Mouse (Mus musculus) midbrain, postnatal 0 days (tissue): ENCODE measurements around the gene Nxn. TPM values are rescaled to one million over a fixed set of nuclear protein-coding genes. Genes with fewer than 3 reads are reported as not detected.

ENCODE experiments used
- ATAC-seq: fragments of 200-750 bp; cut with Nextera tagmentation; 2 replicates; pipeline ENCODE4 v1.8.0; 2017; ENCODE audit warnings: moderate number of reproducible peaks, mild to moderate bottlenecking, moderate TSS enrichment, moderate library complexity; ENCODE audit not compliant: low FRiP score
- DNase-seq: peaks from one replicate; pipeline ENCODE4 v3.0.0-alpha.2; 2015; ENCODE audit warnings: low spot score
- H3K27ac ChIP-seq: fragments of 300-500 bp; sonication (generic); 2 replicates; pipeline ENCODE4 v1.5.1; 2014; ENCODE audit warnings: low read depth, mild to moderate bottlenecking, low read length, mixed read lengths
- H3K27me3 ChIP-seq: fragments of 300-500 bp; sonication (generic); 2 replicates; pipeline ENCODE4 v1.6.1; 2014; ENCODE audit warnings: low read length, control low read depth, mixed read lengths; ENCODE audit not compliant: insufficient read depth
- H3K36me3 ChIP-seq: fragments of 300-500 bp; sonication (generic); 2 replicates; pipeline ENCODE4 v1.6.1; 2014; ENCODE audit warnings: low read length, control low read depth, mixed read lengths; ENCODE audit not compliant: insufficient read depth
- H3K4me1 ChIP-seq: fragments of 300-500 bp; sonication (generic); 2 replicates; pipeline ENCODE4 v1.6.1; 2014; ENCODE audit warnings: mild to moderate bottlenecking, control low read depth, antibody characterized with exemption, low read length, mixed read lengths; ENCODE audit not compliant: insufficient read depth
- H3K4me2 ChIP-seq: fragments of 300-500 bp; sonication (generic); 2 replicates; pipeline ENCODE4 v1.6.1; 2014; ENCODE audit warnings: low read depth, mild to moderate bottlenecking, low read length, mixed read lengths; ENCODE audit not compliant: poor library complexity, severe bottlenecking
- H3K4me3 ChIP-seq: fragments of 300-500 bp; sonication (generic); 2 replicates; pipeline ENCODE4 v1.5.1; 2014; ENCODE audit warnings: low read depth, mild to moderate bottlenecking, low read length, moderate library complexity
- H3K9ac ChIP-seq: fragments of 300-500 bp; sonication (generic); replicated peaks from 2 replicates; pipeline ENCODE4 v1.6.1; 2014; ENCODE audit warnings: mild to moderate bottlenecking, low read length, moderate library complexity, mixed read lengths; ENCODE audit not compliant: poor library complexity, severe bottlenecking
- H3K9me3 ChIP-seq: fragments of 300-500 bp; sonication (generic); 2 replicates; pipeline ENCODE4 v1.6.1; 2016; ENCODE audit warnings: low read length, control low read depth
- CTCF ChIP-seq: IDR thresholded peaks from 2 replicates; pipeline ENCODE4 v1.5.1; 2016; ENCODE audit warnings: antibody characterized with exemption, mild to moderate bottlenecking
- WGBS: fragments of 180-500 bp; shearing (Covaris S2); extraction: QIAGEN DNeasy Blood & Tissue Kit; methylation state at CpG from one replicate; pipeline ENCODE4 v1.1.7; 2014; 5-methylcytosine and 5-hydroxymethylcytosine counted together
- polyA plus RNA-seq: library from polyadenylated mRNA; unstranded; fragments of >200 nt; fragmentation: Nextera tagmentation; extraction: Ambion mirVana; gene quantifications from 2 replicates; pipeline ENCODE4 v1.2.1, GENCODE M21; 2015
- total RNA-seq: library from RNA; depleted of rRNA; stranded (reverse); fragments of >200 nt; gene quantifications from 2 replicates; pipeline ENCODE4 v1.2.3, GENCODE M21; 2014

The Nxn gene
- total and polyA plus RNA-seq, 2 experiments from 2014 or later, result 15.2 to 32.2 TPM

DNA sequence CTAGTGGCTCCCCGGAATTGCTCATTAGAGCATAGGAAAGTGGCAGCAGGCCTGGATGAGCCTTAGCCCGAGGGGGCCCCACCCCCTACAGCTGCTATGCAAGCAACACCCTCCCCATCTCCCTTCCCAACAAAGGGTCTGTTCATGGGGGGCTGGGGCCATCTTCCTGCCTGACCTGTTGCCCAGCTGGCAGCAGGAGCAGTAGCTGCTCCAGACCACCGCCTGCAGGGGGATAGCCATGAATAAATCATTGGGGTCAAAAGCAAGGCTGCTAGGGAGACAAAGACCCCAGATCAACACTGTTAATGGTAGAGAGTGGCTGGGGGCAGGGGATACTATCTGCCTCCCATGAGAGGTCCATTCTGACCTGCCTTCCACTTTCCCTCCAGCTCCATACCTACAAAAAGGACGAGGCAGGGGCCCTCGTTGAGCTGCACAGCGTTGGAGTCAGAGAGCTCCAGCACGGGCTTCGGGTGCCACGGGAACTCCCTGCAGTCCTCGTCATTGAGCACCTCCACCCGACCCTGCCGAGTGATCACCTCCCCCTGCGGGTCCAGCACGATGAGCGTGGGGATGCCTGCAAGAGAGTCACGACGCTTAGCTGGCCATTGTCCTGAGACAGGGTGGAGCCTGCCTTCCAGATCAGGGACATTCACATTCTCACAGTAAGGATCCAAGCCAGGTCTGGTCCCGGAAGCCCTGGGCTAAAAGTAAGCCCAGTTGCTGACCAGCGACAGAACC lies 136.2 kb downstream of the Nxn start:
- no peak; the same call in 1 of the 2 replicates for ATAC-seq

DNA sequence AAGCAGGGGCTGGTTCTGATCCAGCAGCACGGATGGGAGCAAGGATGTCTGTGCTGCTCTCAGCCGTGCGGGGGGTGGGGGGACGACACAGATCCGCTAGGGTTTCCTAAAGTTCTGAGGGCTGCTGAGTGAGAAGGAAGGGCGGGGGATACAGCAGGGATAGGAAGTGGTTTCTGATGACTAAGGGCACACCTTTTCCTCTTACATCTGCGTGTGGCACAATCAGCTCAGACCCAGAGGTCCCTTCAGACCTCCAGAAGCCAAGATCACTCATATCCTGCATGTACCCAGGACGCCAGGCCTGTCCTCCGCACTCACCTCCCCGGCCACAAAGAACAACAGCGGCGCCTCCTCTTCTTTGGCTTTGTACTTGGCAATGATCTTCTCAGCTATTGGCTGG lies 137.7 kb downstream of the Nxn start:
- DNase-seq (no peak), ATAC-seq (no peak)
- peaks cover 3% of the 10 kb centered on the region; the same call in 1 of the 2 replicates for H3K4me1 ChIP-seq
- H3K4me2 ChIP-seq, result no peak overlapping the region
- H3K36me3 ChIP-seq, result no peaks in the 10 kb centered on the region
- no peak overlapping the region for H3K9ac ChIP-seq
- H3K27ac ChIP-seq, result no peak overlapping the region
- no peaks in the 10 kb centered on the region for H3K27me3 ChIP-seq
- H3K9me3 ChIP-seq, result no peaks in the 10 kb centered on the region
- no peak for TF ChIP-seq CTCF
- WGBS, result 63% methylated on average over 12 of the region's 12 CpGs
- no peak overlapping the region for H3K4me3 ChIP-seq

More for the DNA sequence above, 136.2 kb downstream of the Nxn start:
- Histone ChIP-seq H3K4me3 (no peak overlapping the region), H3K9ac (no peak overlapping the region), H3K27me3 (no peaks in the 10 kb centered on the region), H3K4me2 (no peak overlapping the region), H3K27ac (no peak overlapping the region), H3K4me1 (peaks cover 3% of the 10 kb centered on the region; the same call in 1 of the 2 replicates), H3K36me3 (no peaks in the 10 kb centered on the region), H3K9me3 (no peaks in the 10 kb centered on the region)
- no peak for TF ChIP-seq CTCF
- DNase-seq, result no peak
- WGBS, result 7% methylated on average over 19 of the region's 19 CpGs

DNA sequence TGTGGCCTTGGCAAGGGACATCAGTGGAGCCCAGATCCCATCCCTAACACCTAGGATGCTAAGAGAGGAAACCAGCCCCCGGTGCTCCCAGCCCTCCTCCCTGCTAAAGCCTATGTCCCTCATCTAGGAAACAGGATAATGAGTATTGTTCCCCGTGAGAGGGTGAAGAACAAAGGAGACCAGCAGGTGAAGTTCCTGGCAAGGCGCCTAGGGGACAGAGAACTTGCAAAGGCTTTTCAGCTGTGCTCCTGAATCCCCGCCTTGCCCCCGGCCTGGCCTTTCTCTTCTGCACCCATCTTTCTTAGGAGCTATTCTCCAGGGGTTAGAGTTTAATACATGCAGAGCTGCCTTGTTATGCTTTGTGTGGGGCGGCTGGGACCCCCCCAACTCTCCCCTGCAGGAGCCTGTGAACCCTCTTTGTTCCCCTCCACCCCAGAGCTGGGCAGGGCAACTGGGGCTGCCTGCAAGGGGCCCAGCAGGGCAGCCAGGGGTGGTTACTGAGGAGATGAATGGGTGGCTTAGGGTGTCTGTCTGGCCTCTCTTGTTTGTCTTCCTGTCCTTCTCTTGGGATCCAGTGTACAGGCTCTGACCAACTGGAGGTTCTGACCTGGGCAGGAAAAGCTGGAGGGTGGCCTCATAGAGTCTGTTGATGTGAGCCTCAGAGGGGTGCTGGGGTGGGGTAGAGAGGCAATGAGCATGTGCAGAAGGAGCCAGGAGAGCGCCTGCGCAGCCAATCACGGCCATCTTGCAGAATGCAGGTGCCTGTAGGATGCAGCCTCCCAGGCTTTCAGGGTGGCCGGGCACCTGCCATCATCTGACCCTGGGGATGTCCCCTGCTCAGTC lies 138.5 kb downstream of the Nxn start:
- no peak for DNase-seq
- ATAC-seq, result no peak

DNA sequence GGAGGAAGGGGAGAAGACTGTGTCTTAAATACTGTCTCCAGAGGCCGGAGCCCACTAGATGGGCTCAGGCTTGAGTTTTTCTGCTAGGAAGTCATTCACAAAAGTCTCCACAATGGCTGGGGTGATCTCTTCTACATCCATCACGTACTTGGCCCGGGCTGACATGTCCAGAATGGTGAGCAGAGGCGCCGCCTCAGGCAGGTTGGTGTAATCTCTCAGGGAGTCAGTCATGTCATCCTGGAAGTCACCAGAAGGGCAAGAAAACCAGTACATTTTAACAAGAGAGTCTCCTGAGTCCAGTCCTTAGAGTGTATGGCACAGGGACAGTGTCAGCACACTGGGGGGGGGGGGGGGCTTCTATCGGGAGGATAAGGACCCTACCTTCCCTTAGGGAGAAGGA lies 140.4 kb downstream of the Nxn start:
- no peak for TF ChIP-seq CTCF
- DNase-seq, result no peak
- no peak for ATAC-seq
- Histone ChIP-seq H3K36me3 (no peaks in the 10 kb centered on the region), H3K9ac (no peak overlapping the region), H3K27me3 (no peaks in the 10 kb centered on the region), H3K9me3 (no peaks in the 10 kb centered on the region), H3K4me2 (no peak overlapping the region), H3K27ac (no peak overlapping the region), H3K4me1 (peaks cover 3% of the 10 kb centered on the region; the same call in 1 of the 2 replicates), H3K4me3 (no peak overlapping the region)
- WGBS, result 84% methylated on average over 6 of the region's 6 CpGs

More for the DNA sequence above, 138.5 kb downstream of the Nxn start:
- TF ChIP-seq CTCF, result no peak
- no peaks in the 10 kb centered on the region for H3K9me3 ChIP-seq
- no peaks in the 10 kb centered on the region for H3K36me3 ChIP-seq
- H3K4me3 ChIP-seq, result no peak overlapping the region
- no peak overlapping the region for H3K9ac ChIP-seq
- H3K4me2 ChIP-seq, result no peak overlapping the region
- peaks cover 3% of the 10 kb centered on the region; the same call in 1 of the 2 replicates for H3K4me1 ChIP-seq
- H3K27ac ChIP-seq, result no peak overlapping the region
- no peaks in the 10 kb centered on the region for H3K27me3 ChIP-seq
- 39% methylated on average over 10 of the region's 10 CpGs for WGBS

DNA sequence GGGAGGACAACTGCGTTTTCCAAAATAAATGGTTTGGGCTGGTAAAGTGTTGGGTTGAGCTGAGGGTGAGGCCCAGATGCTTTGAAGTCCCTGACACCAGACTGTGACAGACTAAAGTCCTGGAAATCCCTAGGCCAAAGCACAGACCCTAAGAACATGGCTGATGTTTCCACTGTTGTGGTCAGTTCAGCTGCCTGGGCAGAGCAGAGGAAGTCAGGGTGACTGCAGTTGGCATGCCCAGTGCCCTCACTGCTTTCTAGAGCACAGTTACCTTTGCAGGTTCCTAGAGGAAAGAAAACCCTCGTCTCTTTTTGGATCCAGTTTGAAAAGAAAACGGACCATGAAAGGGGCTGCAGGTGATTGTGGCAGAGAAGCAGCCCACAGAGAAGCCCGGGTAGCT lies 141.6 kb downstream of the Nxn start:
- Histone ChIP-seq H3K27me3 (no peaks in the 10 kb centered on the region), H3K9ac (no peak overlapping the region), H3K36me3 (no peaks in the 10 kb centered on the region), H3K9me3 (no peaks in the 10 kb centered on the region), H3K4me2 (no peak overlapping the region), H3K4me3 (no peak overlapping the region), H3K4me1 (peaks cover 3% of the 10 kb centered on the region; the same call in 1 of the 2 replicates), H3K27ac (no peak overlapping the region)
- no peak for ATAC-seq
- WGBS, result 83% methylated on average over 4 of the region's 4 CpGs
- TF ChIP-seq CTCF, result no peak
- DNase-seq, result no peak

DNA sequence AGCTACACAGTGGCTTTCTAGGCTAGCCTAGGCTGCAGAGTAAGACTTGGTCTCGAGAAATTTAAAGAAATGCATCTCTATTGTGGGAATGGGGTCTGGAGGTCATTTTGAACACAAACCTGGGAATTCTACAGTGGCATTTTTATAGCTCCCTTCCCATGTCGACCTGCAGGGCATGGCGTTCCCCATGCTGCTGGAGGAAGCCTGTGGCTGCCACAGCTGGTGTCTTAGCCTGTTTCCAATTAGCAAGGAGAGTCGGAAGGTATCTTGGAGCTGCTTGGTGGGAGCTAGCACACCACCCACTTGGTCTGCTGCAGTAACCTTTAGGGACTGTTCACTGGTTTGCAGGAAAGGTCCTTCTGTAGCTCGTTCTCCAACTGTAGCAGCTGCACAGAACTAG lies 142.8 kb downstream of the Nxn start:
- Histone ChIP-seq H3K4me3 (no peak overlapping the region), H3K4me1 (peaks cover 3% of the 10 kb centered on the region; the same call in 1 of the 2 replicates), H3K9ac (no peak overlapping the region), H3K27me3 (no peaks in the 10 kb centered on the region), H3K36me3 (peaks cover 4% of the 10 kb centered on the region; the same call in 1 of the 2 replicates), H3K27ac (no peak overlapping the region), H3K4me2 (no peak overlapping the region), H3K9me3 (no peaks in the 10 kb centered on the region)
- DNase-seq (no peak), ATAC-seq (no peak)
- no peak for TF ChIP-seq CTCF
- 64% methylated on average over 5 of the region's 5 CpGs for WGBS
